Mouse (Mus musculus) stomach, postnatal 0 days (tissue): ENCODE measurements around the gene Fam151a.

Source experiments
- CTCF ChIP-seq: IDR thresholded peaks from 2 replicates; pipeline ENCODE4 v1.5.1; 2016; ENCODE audit warnings: antibody characterized with exemption, low read depth, mild to moderate bottlenecking, moderate library complexity
- EP300 ChIP-seq: optimal IDR thresholded peaks from 2 replicates; pipeline ENCODE3; 2016; ENCODE audit warnings: antibody characterized with exemption

DNA sequence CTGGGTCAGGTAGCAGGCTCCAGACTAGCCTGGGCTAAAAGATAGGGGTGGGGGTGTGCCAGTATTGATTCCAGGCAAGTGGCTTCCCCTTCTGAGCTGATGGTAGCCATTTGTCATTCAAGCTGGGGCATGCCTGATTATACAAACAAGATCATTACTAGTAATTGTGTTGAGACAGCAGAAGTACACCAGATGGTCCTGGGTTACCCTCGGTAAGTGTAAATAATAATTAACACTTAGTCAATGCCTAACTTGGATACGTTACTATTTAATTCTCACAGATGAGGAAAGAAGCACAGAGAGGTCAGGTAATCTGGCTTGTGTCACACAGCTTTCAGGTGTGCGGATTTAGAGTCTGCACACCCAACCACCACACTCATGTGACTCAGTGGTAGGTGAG is 4.2 kb downstream of the Fam151a start:
- TF ChIP-seq EP300, result no peak
- TF ChIP-seq CTCF, result no peak
